Mouse (Mus musculus) liver (tissue): ENCODE data around the gene Agpat3.

ENCODE experiments used
- DNase-seq: peaks from one replicate; pipeline ENCODE4 v3.0.0-alpha.2; 2020; ENCODE audit warnings: mixed read lengths

The Agpat3 gene

DNA sequence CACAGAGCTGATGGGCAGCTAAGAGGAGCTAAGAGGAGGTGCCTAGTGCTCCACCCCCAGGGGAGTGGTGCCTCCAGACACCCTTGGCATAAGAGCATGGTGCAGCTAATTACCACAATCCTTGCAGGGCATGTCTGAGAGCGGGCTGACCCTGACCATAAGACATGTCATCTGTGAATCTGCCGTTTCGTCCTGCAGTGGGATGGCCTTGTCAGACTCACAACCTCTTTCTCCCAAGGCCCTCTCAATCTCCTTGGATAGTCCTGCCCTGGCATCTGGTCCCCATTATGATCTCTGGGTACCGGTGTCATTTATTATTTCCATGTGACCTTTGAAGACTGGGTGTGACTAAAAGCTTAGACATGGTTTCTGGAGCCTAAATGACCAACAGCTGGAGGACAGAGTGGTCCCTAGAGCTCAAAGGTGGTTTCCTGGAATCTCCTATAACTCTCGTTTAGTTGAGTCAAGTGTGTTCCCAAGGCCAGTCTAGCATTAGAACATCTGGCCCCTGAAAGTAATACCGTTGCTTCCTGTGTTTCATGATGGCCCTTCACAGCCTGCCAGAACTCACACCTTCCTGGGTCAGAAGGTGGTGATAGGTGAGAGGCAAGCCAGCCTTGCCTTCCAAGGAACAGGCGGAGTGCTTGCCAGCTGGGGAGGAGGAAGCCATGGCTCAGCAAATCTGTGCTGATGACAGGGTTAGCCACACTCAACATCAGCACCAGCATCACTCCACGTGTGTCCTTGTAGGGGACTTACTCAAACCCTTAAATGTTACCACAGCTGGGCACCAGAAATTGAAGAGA, 61.4 kb downstream of the Agpat3 start:
- no peak for DNase-seq

DNA sequence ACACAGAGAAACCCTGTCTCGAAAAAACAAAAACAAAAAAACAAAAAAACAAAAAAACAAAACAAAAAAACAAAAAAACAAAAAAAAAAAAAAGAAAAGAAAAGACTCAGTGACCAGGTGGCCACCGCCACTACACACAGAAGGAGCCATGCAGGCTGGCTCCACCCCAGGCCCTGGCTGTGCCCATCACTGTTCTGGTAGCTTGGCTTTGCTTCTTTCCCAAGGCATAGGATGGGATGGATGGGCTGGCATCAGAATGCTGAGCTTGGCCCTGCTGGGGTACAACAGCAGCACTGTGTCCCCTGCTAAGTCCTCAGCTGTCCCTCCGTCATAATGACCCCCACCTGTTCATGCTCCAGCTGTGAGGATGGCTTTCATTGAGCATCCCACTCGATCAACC, 63.4 kb downstream of the Agpat3 start:
- no peak for DNase-seq

DNA sequence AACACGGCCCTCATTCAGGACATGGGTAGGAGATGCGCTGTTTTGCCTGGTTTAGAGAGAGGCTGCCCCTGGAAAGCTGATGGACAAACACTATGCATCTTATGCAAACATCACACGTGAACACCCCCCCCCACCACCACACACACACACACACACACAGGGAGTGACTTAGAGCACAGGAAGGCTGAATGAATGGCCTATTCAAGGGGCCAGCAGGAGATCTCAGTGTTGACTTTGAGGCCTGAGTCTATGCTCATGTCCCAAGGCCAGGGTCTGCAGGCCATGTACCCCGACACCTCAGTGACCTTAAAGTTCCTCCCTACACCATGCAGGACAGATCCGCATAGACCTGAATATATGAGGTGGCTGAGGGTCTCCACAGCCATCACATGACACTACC, 64.2 kb downstream of the Agpat3 start:
- DNase-seq: no peak

DNA sequence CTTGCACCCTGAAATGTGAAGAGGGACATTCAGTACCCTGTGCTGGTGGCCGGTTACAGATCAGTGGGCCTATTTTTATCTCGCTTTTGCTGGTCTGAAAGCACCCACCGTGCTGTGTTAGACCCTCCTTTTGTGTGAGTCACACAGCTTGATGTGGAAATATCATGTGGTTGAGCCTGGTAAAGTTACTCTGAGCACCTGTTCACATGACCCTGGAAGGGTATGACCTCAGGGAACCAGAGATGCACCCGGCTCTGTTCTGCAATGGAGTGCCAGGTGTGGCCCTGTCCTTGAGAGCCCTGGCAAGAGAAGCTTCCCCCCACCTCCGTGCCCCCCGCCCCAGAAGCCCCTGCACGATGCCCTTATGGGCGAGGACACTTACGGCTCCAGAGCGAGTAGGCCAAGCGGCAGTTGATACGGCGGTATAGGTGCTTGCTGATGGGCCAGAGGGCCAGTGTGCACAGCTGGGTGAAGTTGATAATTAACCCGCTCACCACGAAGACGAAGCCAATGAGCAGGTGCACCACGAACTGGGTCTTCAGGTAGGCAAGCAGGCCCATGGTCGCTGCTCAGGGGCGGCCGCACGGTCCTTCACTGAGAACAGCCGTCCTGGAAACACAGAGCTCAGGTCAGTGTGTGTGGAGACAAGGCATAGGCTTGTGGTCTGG, 64.7 kb downstream of the Agpat3 start:
- no peak for DNase-seq

DNA sequence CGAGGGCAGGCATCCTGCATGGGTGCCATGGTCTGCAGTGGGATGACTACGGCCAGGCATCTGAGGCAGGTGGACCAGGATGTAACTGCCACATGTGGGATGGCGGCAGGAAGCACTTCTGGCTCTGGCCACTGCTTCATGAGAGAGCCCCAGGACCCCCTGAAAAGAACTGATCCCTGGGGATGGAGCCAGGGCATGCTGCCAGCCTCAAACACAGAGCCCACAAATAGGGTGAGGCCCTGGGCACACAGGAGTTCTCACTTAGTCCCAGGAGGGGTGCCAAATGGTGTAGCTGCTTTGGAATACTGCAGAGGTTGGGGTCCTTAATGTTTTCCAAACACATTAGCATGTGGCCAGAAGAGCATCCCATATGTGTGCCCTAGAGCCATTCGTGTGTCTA, 66.3 kb downstream of the Agpat3 start:
- no peak for DNase-seq

DNA sequence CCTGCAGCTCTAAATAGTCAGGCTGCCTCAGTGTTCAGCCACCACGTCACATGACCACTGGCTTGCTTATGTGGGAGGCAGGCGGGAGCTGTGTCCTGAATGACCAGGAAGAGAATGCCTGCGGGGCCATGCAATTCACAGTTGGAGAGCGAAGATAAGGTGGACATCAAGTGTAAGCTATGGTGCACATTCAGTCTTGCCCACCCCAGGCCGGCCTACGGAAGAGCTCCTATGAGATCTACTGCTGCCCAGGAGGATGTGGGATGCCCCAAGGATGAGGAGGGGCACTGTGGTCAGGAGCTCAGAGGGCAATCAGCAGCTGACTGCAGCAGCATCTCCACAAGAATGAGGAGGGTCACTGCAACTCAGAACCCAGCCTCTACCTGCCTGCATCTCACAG, 66.9 kb downstream of the Agpat3 start:
- DNase-seq: no peak

DNA sequence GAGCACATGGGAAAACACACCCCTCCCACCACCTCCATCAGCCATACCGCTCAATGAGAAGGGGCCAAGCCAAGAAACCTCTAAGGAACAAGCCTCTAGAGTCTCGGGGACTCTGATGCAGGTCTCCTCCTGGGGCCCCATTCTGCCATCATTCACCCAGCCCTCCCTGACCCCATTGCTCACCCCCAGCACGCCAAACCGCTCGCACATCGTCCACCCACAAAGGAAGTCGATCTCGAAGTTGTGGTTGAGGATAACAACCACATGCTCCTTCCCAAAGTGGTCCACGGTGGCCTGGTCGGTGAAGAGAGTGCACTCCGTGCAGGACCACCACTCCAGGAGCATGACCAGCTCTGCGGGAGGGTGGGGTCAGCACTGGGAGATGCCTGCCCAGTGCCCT, 67.5 kb downstream of the Agpat3 start:
- no peak for DNase-seq

DNA sequence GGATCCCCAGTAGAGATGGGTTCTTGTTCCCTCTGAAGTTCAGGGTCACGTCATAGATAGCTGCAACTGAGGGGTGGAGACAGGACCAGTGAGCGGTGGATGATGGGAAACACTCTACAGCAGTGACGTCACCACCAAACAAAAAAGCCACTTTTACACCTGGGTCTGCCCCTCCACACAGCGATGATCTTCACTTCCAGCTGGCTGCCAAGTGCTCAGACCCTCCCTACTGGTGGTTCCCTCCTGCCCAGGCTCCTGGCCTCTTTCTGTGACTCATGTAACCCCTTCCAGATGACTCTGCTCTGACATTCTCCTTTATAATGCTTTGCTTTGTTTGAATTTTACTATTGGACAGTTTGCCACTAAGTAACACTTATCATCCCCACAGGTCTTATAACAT, 69.9 kb downstream of the Agpat3 start:
- no peak for DNase-seq

DNA sequence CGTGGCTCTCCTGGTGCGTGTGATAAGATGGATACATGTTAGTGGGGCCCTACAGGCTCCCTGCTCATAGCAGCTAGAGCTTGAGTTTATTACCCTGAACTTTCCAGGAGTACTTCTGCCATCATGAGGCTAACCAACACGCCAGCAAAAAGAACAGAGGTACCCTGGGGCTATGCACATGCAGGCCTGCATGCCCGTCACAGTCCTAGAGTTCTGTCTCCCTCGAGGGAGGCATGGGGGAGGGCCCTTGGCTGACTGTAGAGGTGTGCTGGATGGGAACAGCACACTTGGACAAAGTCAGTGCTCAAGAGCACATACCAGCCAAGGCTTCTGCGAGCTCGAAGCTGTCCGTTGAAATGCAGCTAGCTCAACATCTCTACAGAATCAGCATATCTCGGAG, 71.8 kb downstream of the Agpat3 start:
- no peak for DNase-seq

DNA sequence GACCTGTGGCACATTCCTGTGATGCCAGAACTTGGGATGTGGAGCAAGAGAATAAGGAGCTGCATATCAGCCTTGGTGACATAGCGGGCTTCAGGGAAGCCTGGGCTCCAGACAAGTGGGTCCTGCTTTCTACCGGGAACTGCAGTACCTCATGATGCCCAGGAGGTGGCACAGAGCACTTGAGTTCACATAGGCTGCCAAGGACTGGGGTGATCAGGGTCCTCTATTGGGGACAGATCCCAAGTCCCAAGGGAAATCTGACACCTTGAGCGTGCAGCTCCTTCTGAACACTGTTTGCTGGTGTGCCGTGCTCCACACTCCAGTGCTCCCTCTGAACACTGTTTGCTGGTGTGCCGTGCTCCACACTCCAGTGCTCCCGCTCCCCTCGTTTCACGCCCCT, 73.1 kb downstream of the Agpat3 start:
- peak; percentile 40 for DNase-seq

DNA sequence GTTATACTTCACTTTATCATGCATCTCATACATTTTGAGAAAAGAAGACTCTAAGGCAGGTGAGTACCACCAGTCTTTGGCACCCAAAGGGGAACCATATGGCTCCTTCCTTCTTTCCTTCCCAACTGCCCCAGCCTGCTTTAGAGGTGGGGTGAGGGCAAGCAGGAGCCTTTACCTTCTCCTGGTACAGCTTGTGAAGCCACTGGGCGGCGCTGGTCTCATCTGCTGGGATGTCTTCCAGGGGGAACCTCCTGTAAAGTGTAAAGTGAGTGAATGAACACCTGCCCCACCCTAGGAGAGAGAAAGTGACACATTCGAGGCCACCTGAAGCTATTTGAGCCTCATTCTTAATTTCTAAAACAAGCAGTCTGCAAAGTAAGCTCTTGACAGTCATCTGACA, 74.5 kb downstream of the Agpat3 start:
- DNase-seq: no peak

DNA sequence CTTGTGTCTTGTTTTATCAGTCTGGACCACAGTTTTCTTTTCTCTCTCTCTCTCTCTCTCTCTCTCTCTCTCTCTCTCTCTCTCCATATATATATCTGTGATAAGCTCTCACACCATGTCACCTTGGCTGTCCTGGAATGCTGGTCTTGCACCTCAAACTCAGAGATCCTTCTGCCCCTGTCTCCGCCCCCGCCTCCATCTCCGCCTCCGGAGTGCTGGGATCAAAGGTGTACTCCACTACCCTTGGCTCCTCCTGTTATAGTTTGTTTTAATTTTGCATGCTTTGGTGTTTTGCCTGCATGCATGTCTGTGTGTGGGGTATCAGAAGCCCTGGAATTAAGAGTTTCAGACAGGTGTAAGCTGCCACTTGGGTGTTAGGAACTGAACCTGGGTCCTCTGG, 76.0 kb downstream of the Agpat3 start:
- no peak for DNase-seq

DNA sequence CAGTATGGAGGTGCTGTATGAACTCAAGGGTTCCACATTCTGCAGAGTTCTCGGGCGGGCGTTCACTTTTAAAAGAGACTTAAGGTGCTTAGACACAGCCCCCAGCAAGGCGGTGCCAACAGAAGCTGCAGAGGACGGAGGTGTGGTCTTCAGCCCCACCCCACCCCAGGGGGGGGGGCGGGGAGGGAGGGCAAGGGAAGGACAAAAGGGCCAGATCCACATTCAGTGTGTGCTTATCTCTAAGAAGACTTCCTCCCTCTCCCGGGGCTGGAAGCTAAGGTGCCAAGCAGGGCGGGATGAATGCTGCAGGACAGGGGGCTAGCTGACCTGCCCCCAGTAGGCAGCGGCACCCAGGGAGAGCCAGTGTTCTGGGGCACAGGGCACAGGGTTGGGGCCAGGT, 79.4 kb downstream of the Agpat3 start:
- peak; percentile 74 for DNase-seq

DNA sequence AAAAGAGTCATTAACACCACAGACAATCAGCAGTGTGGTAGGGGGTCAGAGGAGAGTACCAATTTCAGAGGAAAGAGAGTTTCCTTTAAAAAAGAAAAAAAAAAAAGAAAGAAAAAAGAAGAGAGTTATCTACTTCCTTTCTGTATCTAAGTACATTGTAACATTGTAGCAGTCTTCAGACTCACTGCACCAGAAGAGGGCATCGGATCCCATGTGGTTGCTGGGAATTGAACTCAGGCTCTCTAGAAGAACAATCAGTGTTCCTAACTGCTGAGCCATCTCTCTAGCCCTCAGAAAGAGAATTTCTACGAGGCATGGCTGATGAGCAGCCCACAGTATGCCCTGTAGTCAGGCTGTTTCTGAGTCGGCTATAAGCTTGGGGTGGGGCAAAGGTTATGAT, 86.4 kb downstream of the Agpat3 start:
- DNase-seq: no peak

DNA sequence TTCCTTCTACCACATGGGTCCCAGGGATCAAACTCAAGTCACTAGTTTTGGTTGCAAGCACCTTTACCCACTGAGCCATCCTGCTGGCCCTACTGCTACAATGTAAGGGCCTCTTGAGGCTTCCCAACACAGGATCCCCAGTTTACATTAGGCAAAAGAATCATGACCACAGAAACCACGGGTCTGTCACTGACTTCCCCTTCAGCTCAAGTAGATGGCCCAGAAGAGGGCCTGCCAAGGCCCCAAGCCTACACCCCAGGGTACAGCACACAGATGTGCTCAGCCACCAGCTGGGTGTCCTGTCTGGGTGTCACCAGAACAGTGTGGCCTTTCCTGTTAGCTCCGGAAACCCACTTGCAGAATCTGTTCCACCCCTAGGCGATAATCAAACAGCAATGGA, 87.6 kb downstream of the Agpat3 start:
- DNase-seq: peak; percentile 34

DNA sequence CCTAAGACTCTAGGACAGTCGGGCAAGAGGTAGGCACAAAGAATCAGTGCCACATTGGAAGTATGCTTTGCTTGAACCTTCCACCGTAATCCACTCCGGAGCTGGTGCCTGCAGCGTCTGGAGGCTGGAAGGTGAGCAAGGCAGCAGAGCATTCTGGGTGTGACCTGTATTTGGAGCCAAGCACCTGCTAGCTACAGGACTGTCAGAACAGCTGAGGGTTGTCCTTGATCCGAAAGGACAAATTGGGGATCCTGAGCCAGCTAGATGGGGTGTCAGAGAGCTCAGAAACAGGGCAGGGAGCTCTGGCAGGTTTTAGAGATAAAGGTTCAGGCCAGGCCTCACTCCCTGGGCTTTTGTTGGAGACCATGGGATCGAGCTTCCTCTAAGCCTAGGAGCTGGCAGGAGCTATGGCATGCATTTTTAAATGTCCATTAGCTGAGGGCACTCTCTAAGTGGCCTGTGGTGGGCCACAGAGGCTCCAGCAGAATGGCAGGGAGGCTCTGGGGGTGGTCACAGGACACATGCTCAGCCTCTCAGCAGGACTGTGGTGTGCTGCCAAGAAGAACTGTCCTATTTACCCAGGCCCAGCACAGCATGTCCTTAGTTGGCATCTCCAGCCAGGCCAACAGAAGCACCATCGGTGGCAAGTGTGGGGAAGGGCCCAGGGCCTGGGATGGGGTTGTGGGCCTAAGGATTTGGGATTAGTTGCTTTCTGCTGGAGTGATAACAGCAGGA, 91.2 kb downstream of the Agpat3 start:
- DNase-seq: no peak

DNA sequence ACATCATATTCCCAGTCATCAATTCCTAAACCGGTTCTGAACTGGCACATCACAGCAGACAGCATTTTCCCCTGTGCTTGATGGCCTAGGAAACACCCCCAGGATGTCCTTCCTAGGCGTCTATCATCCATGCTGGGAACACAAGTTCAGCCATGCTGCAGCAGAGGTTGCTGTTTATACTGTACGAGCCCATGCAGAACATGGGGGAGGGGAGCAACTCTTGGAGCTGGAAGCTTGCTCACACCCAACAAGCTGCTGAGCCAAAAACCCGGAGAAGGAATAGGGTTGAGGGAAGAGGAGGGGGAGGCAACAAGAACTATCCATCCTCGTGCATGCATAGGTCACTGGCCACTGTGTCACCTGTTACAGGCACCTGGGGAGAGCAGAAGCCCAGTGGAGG, 92.0 kb downstream of the Agpat3 start:
- DNase-seq: no peak

DNA sequence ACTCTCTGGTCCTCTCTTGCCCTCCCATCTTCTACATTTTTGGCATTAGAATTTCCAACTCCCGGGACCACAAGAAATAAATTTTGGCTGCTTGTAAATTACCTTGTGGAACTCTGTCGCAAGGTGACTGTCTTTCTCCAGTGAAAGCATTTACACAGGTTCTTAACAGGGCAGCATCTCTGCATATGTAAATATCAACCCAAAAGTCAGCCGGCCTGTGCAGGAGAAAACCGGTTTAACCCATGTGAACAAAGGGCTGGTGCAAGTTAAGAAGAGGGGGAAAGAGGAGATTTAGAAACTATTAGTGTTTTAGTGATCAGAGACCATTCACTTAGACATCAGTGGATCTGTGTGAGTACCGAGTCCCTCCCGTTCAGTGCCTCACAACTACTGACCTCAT, 92.6 kb downstream of the Agpat3 start:
- DNase-seq: no peak

DNA sequence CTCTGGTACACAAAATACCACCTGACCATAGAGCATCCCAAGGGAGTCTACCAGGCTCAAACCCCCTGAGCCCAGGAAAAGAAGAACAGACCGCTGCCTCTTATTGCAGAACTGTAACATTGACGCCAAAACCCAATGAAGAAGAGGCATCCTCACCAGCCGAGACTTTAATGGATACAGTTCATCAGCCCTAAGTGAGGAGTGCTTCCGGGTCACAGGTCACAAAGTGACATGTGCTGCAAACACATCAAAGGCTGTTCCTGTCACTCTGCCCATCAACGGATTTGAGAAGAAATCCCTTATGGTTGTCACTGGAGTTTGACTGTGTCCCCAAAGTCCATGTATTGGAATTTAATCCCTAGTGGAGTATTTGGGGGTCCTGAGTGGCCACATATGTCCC, 93.1 kb downstream of the Agpat3 start:
- no peak for DNase-seq

DNA sequence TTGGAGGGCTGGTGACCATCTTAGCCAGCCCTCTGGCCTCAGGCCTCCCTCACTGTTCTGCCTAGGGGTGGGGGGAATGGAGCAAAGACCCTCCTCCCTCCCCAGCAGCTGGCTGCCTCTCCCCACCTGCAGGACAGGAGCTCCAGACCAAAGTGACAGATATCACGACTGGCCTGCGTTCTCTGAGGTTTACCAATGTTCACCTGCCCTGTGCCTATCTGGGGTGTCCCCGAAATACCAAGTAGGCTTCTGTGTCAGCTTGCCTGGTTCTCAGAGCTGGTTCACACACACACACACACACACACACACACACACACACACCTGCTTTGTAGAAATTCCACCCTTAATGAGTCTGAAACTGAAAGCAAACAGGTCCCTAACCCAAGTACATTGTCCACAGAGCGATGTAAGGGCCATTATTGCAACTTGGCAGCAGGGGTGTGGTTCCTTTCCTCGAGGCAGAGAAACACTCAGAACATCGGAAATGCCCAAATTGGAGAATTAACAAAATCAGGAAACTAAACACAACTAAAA, 94.1 kb downstream of the Agpat3 start:
- DNase-seq: no peak

DNA sequence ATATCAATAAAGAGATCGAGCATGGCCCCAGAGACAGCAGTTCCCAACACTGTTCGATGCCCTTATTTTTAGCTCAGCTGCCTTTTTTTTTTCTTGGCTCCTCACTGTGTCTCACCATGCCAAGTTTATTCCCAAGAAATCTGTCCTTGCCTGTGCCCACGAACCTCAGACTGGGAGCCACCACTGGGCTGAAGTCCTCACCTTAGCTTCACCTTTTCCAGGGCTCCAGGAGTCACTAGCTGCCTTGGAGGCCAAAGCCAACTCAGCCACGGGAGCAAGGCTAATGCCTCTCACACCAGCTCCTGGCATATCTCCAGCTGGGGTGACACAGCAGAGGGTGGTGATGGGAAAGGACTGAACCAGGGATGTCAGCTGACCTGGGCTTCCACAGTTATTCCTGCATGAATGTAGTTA, 96.6 kb downstream of the Agpat3 start:
- DNase-seq: peak; percentile 48

DNA sequence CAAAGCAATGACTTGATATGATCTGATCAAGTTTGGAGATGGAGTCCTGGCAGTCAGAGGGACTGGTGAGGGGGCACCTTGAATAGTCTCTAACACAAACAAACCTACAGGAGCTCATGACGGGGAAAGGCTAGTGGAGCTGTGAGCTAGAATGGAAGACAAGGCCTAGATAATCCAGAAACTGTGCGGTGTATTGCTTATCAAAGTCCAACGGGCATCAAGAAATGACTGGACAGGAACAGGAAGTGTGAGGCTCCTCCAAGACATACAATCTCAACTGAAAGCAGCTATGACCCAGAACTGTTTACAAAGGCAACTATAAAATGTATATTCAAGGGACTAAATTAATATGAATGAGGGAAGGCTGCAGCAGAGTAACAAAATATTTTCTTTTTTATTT, 105.1 kb downstream of the Agpat3 start:
- no peak for DNase-seq

DNA sequence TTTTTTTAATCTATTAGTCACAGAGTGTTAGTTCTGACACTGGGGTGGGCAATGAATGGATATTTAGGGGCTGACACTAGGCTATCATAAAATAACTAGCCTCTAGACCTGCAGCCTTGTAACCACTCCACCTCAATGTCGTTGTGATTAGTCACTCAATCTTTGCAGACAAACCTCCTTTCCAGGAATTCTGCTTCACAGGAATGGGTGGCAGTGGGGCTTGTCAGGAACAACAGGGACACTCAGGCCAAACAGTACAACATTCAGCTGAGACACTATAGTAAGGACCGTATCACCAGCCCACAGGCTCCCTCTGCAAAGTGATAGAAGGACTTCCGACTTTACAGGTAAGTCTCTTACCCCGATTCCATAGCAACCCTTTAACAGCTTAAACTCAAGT, 105.6 kb downstream of the Agpat3 start:
- DNase-seq: no peak

DNA sequence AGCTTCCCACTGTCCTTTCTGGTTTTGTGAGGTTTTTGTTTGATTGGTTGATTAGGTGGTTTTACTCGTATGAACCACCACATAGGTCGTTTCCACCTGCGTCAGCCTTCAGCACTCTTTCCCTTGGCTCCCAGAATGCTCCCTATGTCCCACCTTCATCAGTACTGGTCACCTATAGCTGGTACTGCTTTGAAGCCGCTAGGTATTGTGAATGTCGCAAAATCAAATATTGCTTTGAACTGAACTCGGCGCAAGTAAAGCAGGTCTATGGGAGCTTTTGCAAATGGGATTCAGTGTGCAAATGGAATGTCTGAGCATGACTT, 107.1 kb downstream of the Agpat3 start:
- DNase-seq: no peak
